ENCODE assay signal across 13 mouse cellular contexts in genomic region chr11:58021618-58022017, GRCm38 (mm10). TPM values are rescaled to one million over a fixed set of nuclear protein-coding genes. Genes with fewer than 3 reads are reported as not detected.
DNase-seq lines count a peak whose midpoint lies in the region; ATAC-seq lines count a peak whose summit lies in the region.
"Had no signal": no experiment of that assay in that cellular context is flagged by ENCODE, and none has a peak within 500 bp of the region (broad histone marks: within the 10 kb centered on the region; RNA-seq: fewer than 3 reads in every experiment).

No protein-coding gene starts in this region.

- no peak overlapping the region for H3K4me3 ChIP-seq in embryonic facial prominence, embryonic 14.5 days (ENCODE audit: low read depth, low read length)
- no peak overlapping the region for H3K4me3 ChIP-seq in embryonic facial prominence, embryonic 10.5 days
- no peak overlapping the region for H3K4me3 ChIP-seq in kidney, embryonic 16.5 days (ENCODE audit: low read length)
- no peak overlapping the region for H3K4me3 ChIP-seq in embryonic facial prominence, embryonic 15.5 days (replicated peaks)
- no peak overlapping the region for H3K4me3 ChIP-seq in liver, embryonic 16.5 days (ENCODE audit: low read depth, low read length)
- H3K4me3 ChIP-seq: forebrain, embryonic 15.5 days; hindbrain, embryonic 10.5 days had no signal

- 0 out of 2 replicates have a peak overlapping the region, but pooled peaks have one; percentile 15 for H3K27ac ChIP-seq in embryonic facial prominence, embryonic 14.5 days (replicated peaks; ENCODE audit: low read depth, low read length)
- no peak overlapping the region for H3K27ac ChIP-seq in embryonic facial prominence, embryonic 10.5 days (replicated peaks)
- H3K27ac ChIP-seq in kidney, embryonic 16.5 days (ENCODE audit: low read length): peak overlapping the region; percentile 11; the same call in 1 of the 2 replicates
- peak overlapping the region; percentile 12; the same call in 1 of the 2 replicates for H3K27ac ChIP-seq in embryonic facial prominence, embryonic 15.5 days (replicated peaks)
- H3K27ac ChIP-seq in liver, embryonic 16.5 days (ENCODE audit: low read length): peak overlapping the region; percentile 23; the same call in 1 of the 2 replicates
- H3K27ac ChIP-seq: forebrain, embryonic 15.5 days; hindbrain, embryonic 10.5 days had no signal

- peaks cover 36% of the 10 kb centered on the region for H3K4me1 ChIP-seq in embryonic facial prominence, embryonic 14.5 days (ENCODE audit: control insufficient read depth, insufficient read depth, low read length)
- H3K4me1 ChIP-seq in embryonic facial prominence, embryonic 10.5 days: peaks cover 39% of the 10 kb centered on the region
- H3K4me1 ChIP-seq in kidney, embryonic 16.5 days (ENCODE audit: insufficient read depth, low read length): peaks cover 45% of the 10 kb centered on the region
- peaks cover 53% of the 10 kb centered on the region for H3K4me1 ChIP-seq in embryonic facial prominence, embryonic 15.5 days
- peaks cover 67% of the 10 kb centered on the region for H3K4me1 ChIP-seq in liver, embryonic 16.5 days (ENCODE audit: control insufficient read depth, low read depth, low read length)

- H3K4me2 ChIP-seq in embryonic facial prominence, embryonic 14.5 days (ENCODE audit: low read depth, low read length): no peak overlapping the region
- H3K4me2 ChIP-seq in kidney, embryonic 16.5 days (replicated peaks; ENCODE audit: low read depth, low read length): no peak overlapping the region
- H3K4me2 ChIP-seq in embryonic facial prominence, embryonic 15.5 days (replicated peaks): no peak overlapping the region
- no peak overlapping the region for H3K4me2 ChIP-seq in liver, embryonic 16.5 days (ENCODE audit: low read depth, low read length)
- H3K4me2 ChIP-seq: forebrain, embryonic 15.5 days had no signal

- H3K9me3 ChIP-seq in embryonic facial prominence, embryonic 14.5 days (ENCODE audit: control insufficient read depth, low read length): no peaks in the 10 kb centered on the region
- no peaks in the 10 kb centered on the region for H3K9me3 ChIP-seq in embryonic facial prominence, embryonic 10.5 days
- H3K9me3 ChIP-seq in kidney, embryonic 16.5 days (ENCODE audit: low read length): no peaks in the 10 kb centered on the region
- H3K9me3 ChIP-seq in embryonic facial prominence, embryonic 15.5 days (replicated peaks): no peaks in the 10 kb centered on the region
- H3K9me3 ChIP-seq in liver, embryonic 16.5 days (replicated peaks; ENCODE audit: control insufficient read depth, low read length): no peaks in the 10 kb centered on the region
- H3K9me3 ChIP-seq: forebrain, embryonic 15.5 days; G1E; hindbrain, embryonic 10.5 days had no signal

- WGBS in embryonic facial prominence, embryonic 14.5 days: 33% methylated on average over 2 of the region's 2 CpGs
- 50% methylated on average over 2 of the region's 2 CpGs for WGBS in embryonic facial prominence, embryonic 10.5 days
- WGBS in kidney, embryonic 16.5 days: 17% methylated on average over 2 of the region's 2 CpGs
- 32% methylated on average over 2 of the region's 2 CpGs for WGBS in embryonic facial prominence, embryonic 15.5 days
- 53% methylated on average over 2 of the region's 2 CpGs for WGBS in liver, embryonic 16.5 days (ENCODE audit: insufficient replicate concordance)

- no peaks in the 10 kb centered on the region for H3K36me3 ChIP-seq in embryonic facial prominence, embryonic 14.5 days (ENCODE audit: control insufficient read depth, insufficient read depth, low read length)
- H3K36me3 ChIP-seq in embryonic facial prominence, embryonic 10.5 days (replicated peaks): no peaks in the 10 kb centered on the region
- no peaks in the 10 kb centered on the region for H3K36me3 ChIP-seq in kidney, embryonic 16.5 days (ENCODE audit: insufficient read depth, low read length)
- no peaks in the 10 kb centered on the region for H3K36me3 ChIP-seq in embryonic facial prominence, embryonic 15.5 days
- H3K36me3 ChIP-seq in liver, embryonic 16.5 days (ENCODE audit: control insufficient read depth, insufficient read depth): no peaks in the 10 kb centered on the region
- H3K36me3 ChIP-seq: forebrain, embryonic 15.5 days had no signal

- ATAC-seq in embryonic facial prominence, embryonic 14.5 days (ENCODE audit: low read depth): no peak
- no peak for ATAC-seq in kidney, embryonic 16.5 days (ENCODE audit: low FRiP score, low TSS enrichment)
- ATAC-seq in embryonic facial prominence, embryonic 15.5 days (ENCODE audit: insufficient number of reproducible peaks, low FRiP score, low TSS enrichment, low read depth): no peak
- ATAC-seq in liver, embryonic 16.5 days (ENCODE audit: low read depth): peak; percentile 69
- ATAC-seq: forebrain, embryonic 15.5 days had no signal

- no peaks in the 10 kb centered on the region for H3K27me3 ChIP-seq in embryonic facial prominence, embryonic 14.5 days (replicated peaks; ENCODE audit: control insufficient read depth, insufficient read depth, low read length)
- H3K27me3 ChIP-seq in embryonic facial prominence, embryonic 10.5 days (replicated peaks; ENCODE audit: low read depth, poor library complexity, severe bottlenecking): no peaks in the 10 kb centered on the region
- H3K27me3 ChIP-seq in kidney, embryonic 16.5 days (ENCODE audit: insufficient read depth, low read length): no peaks in the 10 kb centered on the region
- H3K27me3 ChIP-seq in embryonic facial prominence, embryonic 15.5 days: no peaks in the 10 kb centered on the region
- no peaks in the 10 kb centered on the region for H3K27me3 ChIP-seq in liver, embryonic 16.5 days (ENCODE audit: control insufficient read depth, insufficient read depth, low read depth, low read length)
- H3K27me3 ChIP-seq: forebrain, embryonic 15.5 days had no signal

- DNase-seq in embryonic facial prominence, embryonic 14.5 days (ENCODE audit: low spot score): no peak
- no peak for DNase-seq in embryonic facial prominence, embryonic 10.5 days (ENCODE audit: low spot score)
- no peak for DNase-seq in kidney, adult 11 months
- DNase-seq in layer of hippocampus, postnatal 10 days (ENCODE audit: low spot score in 2 of 2): no peak
- DNase-seq in adrenal gland, adult 8-10 months: no peak
- DNase-seq: kidney, postnatal 4 days; midbrain, embryonic 14.5 days had no signal

- H3K9ac ChIP-seq in embryonic facial prominence, embryonic 14.5 days (ENCODE audit: low read depth, low read length): no peak overlapping the region
- peak overlapping the region; percentile 1 for H3K9ac ChIP-seq in kidney, embryonic 16.5 days (replicated peaks; ENCODE audit: low read length)
- no peak overlapping the region for H3K9ac ChIP-seq in embryonic facial prominence, embryonic 15.5 days
- H3K9ac ChIP-seq in liver, embryonic 16.5 days (ENCODE audit: low read depth, low read length): no peak overlapping the region
- H3K9ac ChIP-seq: forebrain, embryonic 15.5 days had no signal

RNA-seq across cellular contexts. Expression of gene Larp1, which starts 12.8 kb away (rescaled TPM):
- 19.5 and 21.9 TPM in 2 replicates for polyA plus RNA-seq in embryonic facial prominence, embryonic 14.5 days (2014; fragmentation: Nextera tagmentation; extraction: Ambion mirVana)
- 17.2 and 18.6 TPM in 2 replicates for polyA plus RNA-seq in embryonic facial prominence, embryonic 10.5 days (2016; fragmentation: Nextera tagmentation; extraction: Ambion mirVana)
- polyA plus RNA-seq in kidney, embryonic 16.5 days (2015; fragmentation: Nextera tagmentation; extraction: Ambion mirVana): 18.3 and 19.1 TPM in 2 replicates
- 19.3 and 20.2 TPM in 2 replicates for polyA plus RNA-seq in embryonic facial prominence, embryonic 15.5 days (2015; fragmentation: Nextera tagmentation; extraction: Ambion mirVana)
- polyA plus RNA-seq in liver, embryonic 16.5 days (2015; fragmentation: Nextera tagmentation; extraction: Ambion mirVana): 14.2 and 14.9 TPM in 2 replicates
- 10 to 100 TPM; 89.6 to 92.3 TPM for total RNA-seq in layer of hippocampus, postnatal 10 days (2021)
- total RNA-seq in adrenal gland, adult 8-10 months (2022): 100 to 1,000 TPM in 3 of 4 experiments, 10 to 100 TPM in 1; 95.7 to 109 (median 104) TPM
